Mouse (Mus musculus): ENCODE results near the gene Slc25a47. TPM values are rescaled to one million over a fixed set of nuclear protein-coding genes. Genes with fewer than 3 reads are reported as not detected.

Gene Slc25a47
- total RNA-seq, 2 experiments from 2014 or later: 5.1 to 7.9 TPM

DNA sequence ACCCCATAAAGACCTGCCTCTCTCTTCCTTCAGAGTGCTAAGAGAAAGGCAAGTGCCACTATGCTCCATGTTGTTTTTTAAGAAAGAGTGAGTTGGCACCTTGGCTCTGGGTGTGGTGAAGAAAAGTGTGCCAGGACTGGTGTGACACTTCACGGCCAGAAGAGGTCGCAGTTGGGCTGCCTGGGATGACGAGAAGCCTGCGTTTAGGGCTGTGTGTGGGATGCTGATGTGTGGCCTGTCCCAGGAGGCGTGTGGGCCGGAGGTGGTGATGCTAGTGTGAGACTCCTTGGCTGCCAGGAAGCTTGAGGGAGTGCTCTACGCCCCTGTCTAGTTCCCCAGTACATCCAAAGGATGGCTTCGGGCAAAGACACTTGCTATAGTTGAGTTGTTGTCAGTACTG lies 67.1 kb downstream of the Slc25a47 start:
- intact Hi-C loops (cut with DNase I): loop anchor here (5.0 to 10.0 kb wide), 3 partner anchors 702 to 1494 kb away; partner anchors contain the start of gene Rtl1
- DNase-seq: peak; percentile 54 to 73

DNA sequence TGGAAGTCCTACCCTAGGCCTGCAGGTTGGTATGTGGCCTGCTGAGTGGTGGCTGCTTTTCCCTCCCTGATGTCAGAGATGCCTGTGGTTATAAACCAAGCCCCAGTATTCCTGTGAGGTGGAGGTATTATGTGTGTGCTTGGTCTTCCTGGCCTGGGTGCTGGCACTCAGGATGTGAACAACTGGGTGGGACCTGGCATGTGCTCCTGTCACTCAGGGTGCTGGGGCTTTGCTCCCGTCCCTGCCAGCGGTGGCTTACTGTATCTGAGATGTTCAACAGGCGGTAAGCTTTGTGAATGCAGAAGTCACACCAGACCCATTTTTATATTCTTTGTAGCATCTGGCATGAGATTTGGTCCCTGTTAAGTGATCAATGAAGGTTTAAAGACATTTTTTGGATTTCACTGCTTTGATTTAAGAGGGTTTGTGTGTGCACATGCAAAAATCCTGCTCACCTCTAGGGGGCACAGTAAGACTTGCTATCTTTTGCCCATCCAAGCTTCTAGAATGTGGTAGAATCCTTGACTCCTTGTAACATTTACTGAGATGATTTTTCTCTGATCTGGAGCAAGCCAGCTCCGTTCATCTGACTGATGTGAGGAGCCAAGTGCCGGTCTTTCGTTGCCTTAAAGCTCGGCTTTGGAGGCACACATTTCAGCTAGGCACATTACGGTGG lies 67.9 kb downstream of the Slc25a47 start:
- intact Hi-C loops (cut with DNase I): loop anchor here (1.0 to 10.0 kb wide), 4 partner anchors 491 to 1494 kb away; partner anchors contain the start of gene Rtl1
- DNase-seq: peak; percentile 43 to 70

DNA sequence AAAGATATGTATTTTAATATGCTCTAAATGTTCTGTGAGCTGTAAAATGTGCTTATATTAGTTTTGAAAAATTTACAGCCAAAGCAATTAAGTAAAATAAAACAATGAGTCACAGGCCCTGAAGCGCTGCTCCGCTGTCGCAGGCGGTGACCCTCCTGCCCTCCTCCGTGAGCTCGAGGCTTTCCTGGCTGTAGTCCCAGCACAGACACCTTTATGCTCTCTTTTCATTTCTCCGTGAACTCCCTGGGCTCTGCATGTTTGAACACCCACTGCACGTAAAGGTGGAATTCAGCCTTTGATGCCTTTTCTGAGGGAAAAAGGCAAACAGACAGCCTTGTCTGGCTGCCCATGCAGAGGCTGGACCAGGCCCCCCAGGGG lies 68.4 kb downstream of the Slc25a47 start:
- no peak for DNase-seq
- intact Hi-C loops (cut with DNase I): loop anchor here (1.0 to 10.0 kb wide), 4 partner anchors 490 to 1493 kb away; partner anchors contain the start of gene Rtl1

DNA sequence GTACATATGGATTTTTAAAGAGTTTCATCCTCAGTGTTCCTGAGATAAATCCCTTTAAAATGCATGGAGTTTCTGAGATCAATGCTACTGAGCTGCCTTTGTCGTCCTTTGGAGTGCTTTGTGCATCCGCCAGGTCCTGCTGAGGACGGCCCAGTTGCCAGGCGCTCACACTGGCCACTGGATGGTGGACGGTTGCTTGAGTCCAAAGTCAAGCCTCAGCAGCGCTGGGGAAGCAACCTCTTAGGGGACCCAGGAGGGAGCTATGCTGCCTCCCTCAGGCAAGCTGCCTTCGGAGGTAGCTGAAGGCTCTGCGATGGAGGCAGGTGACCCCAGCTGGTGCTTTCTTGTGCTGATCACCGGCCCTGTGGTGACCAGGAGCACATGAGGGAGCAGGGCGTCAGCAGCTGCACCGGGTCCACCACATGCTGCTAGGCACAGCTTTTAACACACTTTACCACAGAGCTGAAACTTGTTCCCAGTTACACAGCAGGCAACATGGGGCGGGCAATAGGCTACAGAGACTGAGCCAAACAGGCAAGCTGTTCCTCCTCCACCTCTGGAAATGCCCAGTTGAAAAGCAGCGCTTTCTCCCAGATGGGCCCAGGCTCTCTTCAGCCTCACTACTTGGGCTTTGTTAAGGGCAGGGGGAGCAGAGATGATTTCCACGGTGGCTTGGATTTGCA lies 69.9 kb downstream of the Slc25a47 start:
- intact Hi-C loops (cut with DNase I): loop anchor here (10.0 kb wide), 1 partner anchor 699 kb away; the partner anchor contains the start of gene Rtl1
- DNase-seq: no peak

DNA sequence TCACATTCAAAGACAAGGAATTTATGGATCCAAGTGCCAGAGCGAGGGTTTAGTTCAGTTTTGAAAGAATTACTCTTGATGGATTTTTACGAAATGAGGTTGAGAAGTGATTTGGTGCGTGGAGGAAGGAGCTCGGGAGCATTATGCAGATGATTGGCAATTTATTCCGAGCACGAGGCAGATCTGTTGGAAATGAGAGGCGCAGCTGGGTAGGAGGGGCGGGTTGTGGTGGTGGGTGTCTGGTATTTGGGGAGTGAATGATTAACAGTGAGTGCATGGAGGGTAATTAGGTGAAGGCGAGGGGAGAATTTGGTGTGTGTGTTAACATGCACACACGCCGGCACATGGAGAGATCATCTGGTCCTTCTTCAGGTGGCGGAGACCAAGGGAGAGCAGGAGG lies 70.6 kb downstream of the Slc25a47 start:
- DNase-seq: no peak
- intact Hi-C loops (cut with DNase I): loop anchor here (10.0 kb wide), 1 partner anchor 698 kb away; the partner anchor contains the start of gene Rtl1

Small RNA genes lying within 50 kb of the gene (microRNA-seq; reads per million reads assigned to microRNA genes)
- 87.7 to 94.1 reads per million in 2 experiments for gene Mir345

Other genes starting within 250 kb of the Slc25a47 start
- under 1 TPM; 0.27 to 0.81 TPM for gene Degs2, start 133.7 kb upstream of the Slc25a47 start, total RNA-seq (2021)
- gene Yy1, start 43.1 kb upstream of the Slc25a47 start, total RNA-seq (2021): 10 to 100 TPM; 39.3 to 41.4 TPM
- gene Slc25a29, start 163 bp upstream of the Slc25a47 start, total RNA-seq (2021): 1 to 10 TPM; 5.7 to 6.0 TPM
- 1 to 10 TPM; 4.7 to 6.5 TPM for gene Wdr25, start 57.6 kb downstream of the Slc25a47 start, total RNA-seq (2021)
- gene Wars, start 58.1 kb downstream of the Slc25a47 start, total RNA-seq (2021): 10 to 100 TPM; 32.2 to 36.7 TPM
- under 1 TPM; 0.51 to 0.67 TPM for gene Begain, start 232.2 kb downstream of the Slc25a47 start, total RNA-seq (2021)

Data from heart, postnatal 14 days (tissue).